Mouse (Mus musculus): Measurements from ENCODE around the gene Tor4a.

DNA sequence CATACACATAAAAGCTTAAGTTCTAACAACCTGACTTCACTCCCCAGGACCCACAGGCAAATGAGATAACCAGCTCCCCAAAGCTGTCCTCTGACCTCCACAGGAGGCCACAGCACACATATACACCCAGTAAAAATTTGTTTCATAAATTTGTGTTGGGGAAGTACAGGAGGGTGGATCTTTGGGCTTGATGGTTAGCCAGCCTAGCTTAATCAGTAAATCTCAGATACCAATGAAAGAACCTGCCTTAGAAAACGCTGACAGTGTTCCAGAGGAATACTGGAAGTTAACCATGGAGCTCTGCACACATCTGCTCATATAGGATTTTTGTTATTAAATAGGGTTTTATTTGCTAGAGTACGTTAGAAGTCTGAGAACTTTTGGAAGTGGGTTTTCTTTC, 21.0 kb upstream of the Tor4a start:
- TF ChIP-seq CTCF (IDR thresholded peaks at IDR 0.05; ENCODE audit: insufficient read depth, low read depth, low read length), result no peak
- no peak for TF ChIP-seq POLR2A (IDR thresholded peaks at IDR 0.05; ENCODE audit: insufficient read depth, low read depth, low read length)

All from olfactory bulb, adult 2 months (tissue).